Mouse (Mus musculus) neutrophil, adult 65 days (primary cell): ENCODE measurements around the gene Sun2. TPM values are rescaled to one million over a fixed set of nuclear protein-coding genes. Genes with fewer than 3 reads are reported as not detected.

Experiments used
- total RNA-seq: library from RNA; stranded (reverse); gene quantifications from 2 replicates; pipeline ENCODE4 v1.2.4, GENCODE M21; 2023

Sun2 gene
- 664 and 823 TPM in 2 replicates for total RNA-seq

DNA sequence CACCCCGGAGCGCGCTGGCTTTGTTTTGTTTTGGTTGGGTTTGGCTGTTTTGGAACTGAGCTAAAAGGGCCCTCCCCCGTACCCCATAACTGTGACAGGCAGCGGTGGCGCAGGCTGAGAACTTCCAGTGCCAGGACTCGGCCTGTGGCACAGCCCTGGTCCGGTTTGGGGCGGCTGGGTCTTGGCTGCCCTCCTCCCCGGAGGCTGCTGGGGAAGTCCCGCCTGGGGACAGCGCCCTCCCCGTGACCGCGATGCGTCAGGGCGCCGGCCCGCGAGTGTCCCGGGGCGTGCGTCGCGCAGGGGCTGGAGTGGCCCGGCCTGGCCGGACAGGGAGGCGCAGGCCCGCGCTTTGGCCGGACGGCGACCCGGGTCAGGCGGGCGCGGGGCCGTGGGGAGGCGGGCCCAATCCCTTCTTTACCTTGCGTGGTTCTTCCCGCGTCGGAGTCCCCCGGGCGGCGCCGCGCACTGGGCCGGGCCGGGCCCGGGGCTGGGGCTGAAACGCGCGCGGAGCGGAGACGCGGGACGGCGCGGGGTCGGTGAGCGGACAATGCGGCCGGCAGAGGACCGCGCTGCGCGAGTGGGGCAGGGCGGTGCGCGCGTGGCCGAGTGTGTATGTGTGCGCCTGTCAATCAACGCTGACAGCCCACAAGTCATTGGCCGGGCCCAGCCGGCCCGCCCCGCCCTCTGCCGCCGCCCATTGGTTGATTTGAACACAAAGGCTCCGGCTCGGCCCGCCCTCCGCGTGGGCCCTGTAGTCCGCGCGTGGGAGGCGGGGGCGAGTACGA, at the start of gene Sun2:
TSS of gene Sun2 (minus strand) at position 616 of the 785 bp plus-strand sequence.

DNA sequence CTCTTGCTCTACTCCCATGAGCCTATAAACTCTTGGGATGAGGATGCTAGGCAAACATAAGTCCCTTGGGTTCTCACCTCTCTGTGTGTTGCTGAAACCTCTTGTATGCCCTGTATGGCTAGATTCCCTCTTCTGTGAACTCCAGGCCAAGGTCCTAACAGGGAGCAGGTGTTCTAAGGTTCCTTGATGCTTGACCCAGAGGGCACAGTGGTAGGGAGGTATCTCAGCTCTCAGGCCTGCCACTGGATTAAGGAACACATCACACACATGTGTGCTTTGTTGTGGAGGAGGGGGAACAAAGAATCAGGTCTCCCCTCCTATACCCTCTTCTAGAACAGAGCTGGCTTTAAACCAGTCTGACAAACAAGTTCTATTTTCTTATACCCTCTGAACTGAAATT, 35.4 kb upstream of the Sun2 start, which contains the start of gene Dnal4:
TSS of gene Dnal4 (minus strand) at position 101 of the 400 bp plus-strand sequence.

DNA sequence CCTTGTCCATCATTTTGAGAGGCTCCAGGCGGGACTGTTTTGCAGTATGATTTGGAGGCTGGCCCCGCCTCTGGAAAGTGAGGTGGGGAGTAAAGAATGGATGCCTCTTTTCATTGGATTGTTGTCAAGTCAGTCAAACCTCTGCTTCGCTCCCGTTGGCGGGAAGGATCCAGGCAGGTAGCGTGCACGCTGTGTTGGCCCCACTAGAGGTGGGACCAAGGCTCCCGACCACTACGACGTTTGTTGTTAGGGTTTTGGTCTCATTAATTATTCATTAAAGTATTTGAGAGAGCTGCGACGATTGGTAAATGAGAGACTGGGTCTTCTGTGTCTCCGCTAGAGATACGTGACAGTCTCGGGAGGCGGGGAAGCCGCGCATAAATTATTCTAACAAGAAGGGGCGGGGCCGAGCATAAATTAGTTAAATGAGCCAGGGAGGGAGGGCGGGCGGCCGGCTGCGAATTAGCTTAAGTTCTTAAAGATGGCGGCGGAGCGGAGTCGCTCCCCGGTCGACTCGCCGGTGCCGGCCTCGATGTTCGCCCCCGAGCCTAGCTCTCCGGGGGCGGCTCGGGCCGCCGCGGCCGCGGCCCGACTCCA, 51.8 kb downstream of the Sun2 start, which contains the start of gene Gtpbp1:
TSS of gene Gtpbp1 (plus strand) at position 420 of the 597 bp plus-strand sequence.

DNA sequence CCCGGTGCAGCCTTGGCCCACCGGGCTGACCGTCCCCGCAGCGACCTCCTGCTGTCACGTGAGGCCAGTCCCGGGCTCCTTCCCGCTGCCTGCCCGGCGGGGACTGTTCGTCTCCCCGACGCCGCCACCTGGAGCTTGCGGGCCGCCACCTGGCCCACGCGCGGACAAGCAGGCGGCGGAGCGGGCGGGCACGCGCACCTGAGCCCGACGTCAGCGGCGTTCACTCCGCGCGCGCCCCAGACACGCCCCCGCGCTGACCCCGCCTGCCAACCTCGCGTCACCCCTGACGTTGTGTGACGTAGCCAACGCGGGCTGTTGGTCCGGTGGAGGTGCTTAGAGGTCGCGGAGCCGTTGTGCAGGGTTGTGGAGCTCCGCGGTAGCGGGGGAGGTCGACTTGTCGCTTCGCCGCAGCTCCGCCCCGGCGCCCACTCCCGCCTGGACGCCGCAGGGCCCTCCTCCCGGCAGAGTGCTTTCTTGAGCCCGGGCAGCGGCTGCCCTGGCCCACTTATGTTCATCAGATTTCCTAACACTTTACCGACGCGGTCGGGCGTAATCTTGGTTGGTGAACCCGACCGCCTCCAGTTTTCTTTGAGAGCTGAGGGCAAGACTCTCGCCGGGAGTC, 54.6 kb downstream of the Sun2 start, which contains the start of gene Josd1:
TSS of gene Josd1 (minus strand) at position 274 of the 622 bp plus-strand sequence.

Other genes with a start within 250 kb of the Sun2 start
- not detected in 2 replicates for gene Kcnj4, start 237.3 kb downstream of the Sun2 start, total RNA-seq
- 0.36 and 0.66 TPM in 2 replicates for gene Kdelr3, start 226.1 kb downstream of the Sun2 start, total RNA-seq
- 180 and 232 TPM in 2 replicates for gene Ddx17, start 195.8 kb downstream of the Sun2 start, total RNA-seq
- 0.93 and 1.1 TPM in 2 replicates for gene Dmc1, start 137.4 kb downstream of the Sun2 start, total RNA-seq
- gene Fam227a, start 83.6 kb downstream of the Sun2 start, total RNA-seq: 2.2 and 3.6 TPM in 2 replicates
- 18.5 and 21.2 TPM in 2 replicates for gene Cby1, start 83.3 kb downstream of the Sun2 start, total RNA-seq
- gene Tomm22, start 71.7 kb downstream of the Sun2 start, total RNA-seq: 98.8 and 117 TPM in 2 replicates
- gene Josd1, start 54.6 kb downstream of the Sun2 start, total RNA-seq: 24.1 and 31.5 TPM in 2 replicates
- 95.9 and 107 TPM in 2 replicates for gene Gtpbp1, start 51.7 kb downstream of the Sun2 start, total RNA-seq
- gene Dnal4, start 35.3 kb upstream of the Sun2 start, total RNA-seq: 8.1 and 8.8 TPM in 2 replicates
- 0.09 and 0.25 TPM in 2 replicates for gene Nptxr, start 62.2 kb upstream of the Sun2 start, total RNA-seq
- not detected in 2 replicates for gene Npcd, start 91.7 kb upstream of the Sun2 start, total RNA-seq
- gene Cbx6, start 92.2 kb upstream of the Sun2 start, total RNA-seq: 2.2 and 2.3 TPM in 2 replicates
- 41.0 and 57.2 TPM in 2 replicates for gene Apobec3, start 149.1 kb upstream of the Sun2 start, total RNA-seq
- 4.6 and 7.0 TPM in 2 replicates for gene Cbx7, start 228.6 kb upstream of the Sun2 start, total RNA-seq